Mouse (Mus musculus): ENCODE data around the gene Ints4.

Gene Ints4

GRCm38 (mm10) chr7:97536571-97536970 is 55.8 kb downstream of the Ints4 start:
- DNase-seq (ENCODE audit: low spot score in 2 of 2): no peak

GRCm38 (mm10) chr7:97546462-97546861 is 65.7 kb downstream of the Ints4 start:
- DNase-seq (ENCODE audit: low spot score in 2 of 2): no peak

GRCm38 (mm10) chr7:97549301-97549700 is 68.5 kb downstream of the Ints4 start:
- DNase-seq (ENCODE audit: low spot score in 2 of 2): no peak

DNA sequence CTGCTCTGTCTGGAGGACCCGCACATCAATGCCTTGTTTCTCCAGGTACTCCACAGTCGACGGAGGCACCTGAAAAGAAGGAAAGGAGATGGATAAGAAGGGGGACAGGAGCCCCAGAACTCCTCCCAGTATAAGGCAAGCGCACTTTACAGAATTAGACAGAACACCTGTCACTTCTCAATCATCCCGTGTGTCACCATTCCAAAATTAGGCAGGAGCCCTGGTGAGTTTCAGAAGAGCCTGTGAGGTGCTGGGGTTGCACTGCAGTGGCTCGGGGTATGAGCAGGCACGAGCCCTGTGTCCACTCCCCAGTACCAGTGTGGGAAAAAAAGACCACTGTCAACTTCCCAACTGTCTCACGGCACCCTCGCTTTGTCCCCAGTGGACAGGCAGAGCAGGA is 69.9 kb downstream of the Ints4 start:
- no peak for DNase-seq (ENCODE audit: low spot score in 2 of 2)

DNA sequence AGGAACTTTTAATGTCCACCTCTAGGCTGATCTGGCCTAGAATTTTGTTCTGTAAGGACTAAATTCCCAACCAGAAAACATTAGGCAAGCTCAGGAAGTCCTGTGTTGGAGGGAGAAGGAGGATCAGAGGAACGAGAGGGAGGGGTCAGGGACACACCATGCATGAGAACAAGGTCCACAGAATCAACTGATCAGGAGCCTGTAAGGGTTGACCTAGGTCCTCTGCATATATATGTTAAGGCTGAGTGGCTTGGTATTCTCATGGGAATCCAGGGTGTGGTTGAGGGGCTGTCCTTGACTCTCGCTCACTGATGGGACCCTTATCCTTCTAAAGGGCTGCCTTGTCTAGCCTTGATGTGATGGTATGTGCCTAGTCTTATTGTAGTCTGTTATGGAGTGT is 82.8 kb downstream of the Ints4 start:
- no peak for DNase-seq (ENCODE audit: low spot score in 2 of 2)

- no peak for DNase-seq (ENCODE audit: low spot score in 2 of 2)
Observed at GRCm38 (mm10) chr7:97569372-97569771, 88.6 kb downstream of the Ints4 start.

- DNase-seq (ENCODE audit: low spot score in 2 of 2): no peak
Observed at GRCm38 (mm10) chr7:97570389-97570788, 89.6 kb downstream of the Ints4 start.

DNA sequence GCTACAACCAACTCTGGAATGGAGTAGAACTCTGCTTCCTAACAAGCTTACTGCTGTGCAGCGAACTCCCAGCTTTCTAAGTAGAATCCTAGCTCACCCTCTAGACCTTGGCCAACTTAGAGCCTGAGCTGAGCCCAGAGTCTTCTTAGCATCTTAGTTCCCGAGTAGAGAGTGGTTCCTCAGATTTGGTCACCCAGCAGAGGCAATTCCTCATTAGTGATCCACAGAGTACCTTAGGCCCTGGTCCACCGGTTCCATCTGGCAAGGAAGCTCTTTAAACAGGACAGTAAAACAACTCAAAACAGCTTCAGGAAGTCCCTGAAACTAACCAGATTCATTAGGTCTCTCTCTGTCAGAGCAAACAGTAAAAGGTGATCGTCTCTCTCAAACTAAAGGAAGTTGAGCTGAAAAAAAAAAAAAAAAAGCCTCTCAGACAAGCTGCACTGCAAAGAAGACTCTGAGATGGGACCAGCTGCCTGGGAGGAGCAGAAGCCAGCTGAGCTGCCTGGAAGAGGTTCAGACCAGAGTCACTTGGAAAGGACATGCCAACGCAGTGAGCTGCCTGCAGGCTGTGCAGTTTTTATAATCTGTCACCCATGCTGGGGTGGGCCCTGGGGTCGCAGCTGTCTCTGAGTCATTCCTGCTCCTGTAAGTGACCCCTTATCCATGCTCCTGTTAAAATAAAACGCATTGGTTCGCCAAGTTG is 97.8 kb downstream of the Ints4 start:
- DNase-seq (ENCODE audit: low spot score in 2 of 2): peak; percentile 55 to 72

- peak; percentile 97 for DNase-seq (ENCODE audit: low spot score in 2 of 2)
Observed at GRCm38 (mm10) chr7:97579067-97579975, 98.6 kb downstream of the Ints4 start, which contains the start of the genes Aamdc and Rsf1. Gene Aamdc, minus strand, starts transcription at chr7:97579497. Gene Rsf1, plus strand, starts transcription at chr7:97579889.

DNA sequence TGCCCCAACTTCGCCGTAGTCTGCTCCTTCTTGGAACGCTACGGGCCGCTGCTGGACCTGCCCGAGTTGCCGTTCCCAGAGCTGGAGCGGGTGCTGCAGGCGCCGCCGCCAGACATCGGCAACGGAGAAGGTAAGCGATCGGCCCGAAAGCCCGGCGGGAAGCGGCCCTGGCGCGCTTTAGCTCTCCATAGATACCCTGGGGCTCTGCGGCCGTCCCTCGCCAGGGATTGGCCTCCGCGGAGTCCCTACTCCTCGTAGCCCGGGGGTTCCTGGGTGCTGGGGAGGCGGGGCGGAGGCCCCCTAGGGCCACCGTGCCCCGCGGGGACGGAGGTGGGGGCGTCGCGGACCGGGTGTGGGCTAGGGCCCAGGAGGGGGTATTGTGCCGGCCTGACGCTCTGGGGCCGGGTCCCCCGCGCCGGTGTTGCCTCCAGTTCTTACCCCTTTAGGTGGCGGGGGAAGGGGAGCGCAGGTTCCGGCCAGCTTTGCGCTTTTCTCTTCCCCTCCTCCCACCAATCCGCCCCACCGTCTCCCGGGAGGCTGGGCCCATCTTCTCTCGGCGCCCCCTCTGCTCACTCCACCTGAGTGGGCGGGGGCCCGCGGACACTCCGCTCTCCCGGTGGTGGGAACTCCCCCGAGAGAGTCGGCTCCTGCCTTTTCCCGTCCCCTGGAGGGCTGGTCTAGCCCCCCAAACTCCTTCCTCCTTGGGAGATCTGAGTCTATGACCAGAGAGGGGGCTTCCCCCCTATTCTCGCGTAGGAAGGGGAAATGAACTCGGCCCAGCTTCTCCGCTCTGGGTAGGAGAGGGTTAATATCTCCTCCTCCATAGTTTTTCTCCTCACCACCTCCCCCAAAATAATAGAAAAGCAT is 99.5 kb downstream of the Ints4 start:
- DNase-seq (ENCODE audit: low spot score in 2 of 2): peak; percentile 65 to 69

DNA sequence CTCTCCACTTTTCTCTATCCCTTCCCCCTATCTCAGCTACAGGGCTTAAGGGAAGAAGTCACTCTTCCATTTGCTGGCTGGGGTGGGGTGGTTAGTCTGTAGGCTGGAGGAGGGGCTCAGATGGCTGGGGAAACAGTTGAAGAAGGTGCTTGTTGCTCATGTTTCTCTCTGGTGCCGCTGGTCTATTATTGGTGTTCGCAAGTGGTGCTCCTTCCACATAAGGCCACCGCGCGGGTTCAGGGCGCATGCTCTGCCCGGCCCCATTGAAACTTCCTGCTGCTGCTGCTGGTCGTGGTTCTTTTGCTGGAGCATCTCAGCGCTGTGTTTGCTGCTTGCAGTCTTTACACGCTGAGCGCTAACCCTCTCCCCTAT is 100.1 kb downstream of the Ints4 start:
- peak; percentile 87 to 90 for DNase-seq (ENCODE audit: low spot score in 2 of 2)

DNA sequence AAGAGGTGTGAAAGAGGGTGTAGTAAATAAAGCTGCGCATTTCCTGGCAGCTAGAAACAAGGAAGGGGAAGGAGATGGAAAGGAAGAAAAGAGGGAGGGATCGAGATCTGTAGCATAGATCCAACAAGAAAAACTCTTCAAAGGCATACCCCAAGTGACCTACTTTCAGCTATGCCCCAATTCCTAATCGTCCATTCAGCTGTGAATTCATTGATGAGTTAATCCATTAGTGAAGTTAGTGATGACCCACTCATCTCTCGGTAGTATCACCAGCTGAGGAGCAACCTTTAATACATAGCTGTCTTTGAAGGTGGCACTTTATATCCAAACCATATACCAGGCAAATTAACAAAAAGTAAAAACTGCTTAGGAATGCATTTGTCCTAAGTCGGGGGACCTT is 107.8 kb downstream of the Ints4 start:
- no peak for DNase-seq (ENCODE audit: low spot score in 2 of 2)

DNA sequence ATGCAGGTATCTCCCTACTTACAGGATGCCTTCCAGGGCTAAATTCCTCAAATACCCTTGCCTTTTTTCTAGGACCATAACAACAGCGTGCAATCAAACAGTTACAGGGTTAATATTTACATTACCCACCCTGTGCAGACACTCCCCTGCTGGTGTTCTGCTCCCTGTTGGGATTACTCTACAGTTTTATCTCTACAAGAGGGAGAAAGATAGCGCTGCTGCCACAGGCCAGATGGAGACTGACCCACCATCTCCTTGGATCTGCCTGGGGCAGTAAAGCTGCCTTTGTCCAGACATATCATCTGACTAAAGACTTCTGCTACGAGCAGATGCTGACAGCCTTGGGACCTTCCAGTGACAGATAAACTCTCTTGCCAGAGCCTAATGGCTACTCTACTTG is 109.7 kb downstream of the Ints4 start:
- DNase-seq (ENCODE audit: low spot score in 2 of 2): no peak
